Mouse (Mus musculus) myocyte (in vitro differentiated cells): ENCODE results near the gene Nos1ap.

Experiments used
- CEBPB ChIP-seq: IDR thresholded peaks from 2 replicates; pipeline ENCODE4 v1.6.1; 2011; ENCODE audit warnings: mild to moderate bottlenecking, moderate library complexity; ENCODE audit not compliant: poor library complexity, insufficient read depth, severe bottlenecking
- E2F4 ChIP-seq: IDR thresholded peaks from one replicate; pipeline ENCODE4 v1.6.1; 2011; ENCODE audit warnings: mild to moderate bottlenecking, control low read depth, moderate library complexity; ENCODE audit not compliant: insufficient read depth
- MAX ChIP-seq: IDR thresholded peaks from one replicate; pipeline ENCODE4 v1.6.1; 2011; ENCODE audit warnings: low read depth, mild to moderate bottlenecking, control low read depth
- MYOD1 ChIP-seq, 3 experiments: IDR thresholded peaks; one replicate each; pipeline ENCODE4 v1.6.1; 2011; ENCODE audit warnings: control low read depth in 2 of 3, low read depth in 2 of 3, mild to moderate bottlenecking in 2 of 3, moderate library complexity in 1 of 3; ENCODE audit not compliant: insufficient read length in 2 of 3, control insufficient read depth in 1 of 3
- MYOG ChIP-seq, 3 experiments: IDR thresholded peaks; one replicate each; pipeline ENCODE4 v1.6.1; 2011; ENCODE audit warnings: control low read depth in 2 of 3, low read depth in 2 of 3, mild to moderate bottlenecking in 2 of 3; ENCODE audit not compliant: insufficient read length in 2 of 3, control insufficient read depth in 1 of 3, insufficient read depth in 1 of 3
- POLR2A ChIP-seq: IDR thresholded peaks from one replicate; pipeline ENCODE4 v1.6.1; 2011; ENCODE audit warnings: low read depth, mild to moderate bottlenecking, control low read depth, moderate library complexity; ENCODE audit not compliant: insufficient read length
- POLR2AphosphoS2 ChIP-seq: IDR thresholded peaks from one replicate; pipeline ENCODE4 v1.6.1; 2011; ENCODE audit warnings: low read depth, control low read depth; ENCODE audit not compliant: insufficient read length
- SRF ChIP-seq: IDR thresholded peaks from one replicate; pipeline ENCODE4 v1.6.1; 2011; ENCODE audit warnings: low read depth; ENCODE audit not compliant: control insufficient read depth, insufficient read length
- TCF12 ChIP-seq: IDR thresholded peaks from one replicate; pipeline ENCODE4 v1.6.1; 2011; ENCODE audit warnings: mild to moderate bottlenecking, control low read depth; ENCODE audit not compliant: poor library complexity, insufficient read depth, severe bottlenecking
- TCF3 ChIP-seq: IDR thresholded peaks from one replicate; pipeline ENCODE4 v1.6.1; 2011; ENCODE audit warnings: low read depth, control low read depth; ENCODE audit not compliant: insufficient read length
- USF1 ChIP-seq: IDR thresholded peaks from one replicate; pipeline ENCODE4 v1.6.1; 2011; ENCODE audit warnings: low read depth, mild to moderate bottlenecking, control low read depth, moderate library complexity

- TF ChIP-seq POLR2A (no peak), MAX (no peak), MYOD1 (IDR thresholded peaks at IDR 0.05; ENCODE audit: control insufficient read depth in 1 of 3, insufficient read length in 2 of 3, low read depth in 2 of 3) (no peak), E2F4 (no peak), USF1 (no peak), POLR2AphosphoS2 (no peak), CEBPB (no peak), MYOG (IDR thresholded peaks at IDR 0.05; ENCODE audit: control insufficient read depth in 1 of 3, insufficient read depth in 1 of 3, insufficient read length in 2 of 3, low read depth in 2 of 3) (no peak), TCF12 (no peak), TCF3 (no peak), SRF (no peak)
Observed at GRCm38 (mm10) chr1:170346266-170346665, 243.4 kb downstream of the Nos1ap start.
